Mouse (Mus musculus): ENCODE measurements around the gene Gzmd. TPM values are rescaled to one million over a fixed set of nuclear protein-coding genes. Genes with fewer than 3 reads are reported as not detected.
A peak's percentile ranks its signal among the peaks of the same experiment; 100 is the strongest.
"Not testable (repeated sequence)": the region's sequence is repeated elsewhere in the genome, so short reads cannot be mapped to it uniquely, and the experiment has no call there.

Gene Gzmd
- polyA plus RNA-seq, 1 experiment = not detected

- Histone ChIP-seq H3K27ac (ENCODE audit: control insufficient read depth, insufficient read depth, low read depth, low read length) (no peak overlapping the region), H3K4me1 (ENCODE audit: control insufficient read depth, insufficient read depth, low read length) (no peaks in the 10 kb centered on the region), H3K36me3 (ENCODE audit: control insufficient read depth, insufficient read depth, low read length) (no peaks in the 10 kb centered on the region), H3K27me3 (ENCODE audit: control insufficient read depth, insufficient read depth, low read length) (no peaks in the 10 kb centered on the region), H3K4me3 (ENCODE audit: control insufficient read depth, low read depth, low read length) (no peak overlapping the region)
- TF ChIP-seq CTCF (IDR thresholded peaks at IDR 0.05; ENCODE audit: control insufficient read depth, insufficient read depth, insufficient replicate concordance, low read depth, low read length) (peak; percentile 7; the same call in 1 of the 2 replicates), POLR2A (IDR thresholded peaks at IDR 0.05; ENCODE audit: control insufficient read depth, low read depth, low read length) (no peak)
Observed at GRCm38 (mm10) chr14:56155340-56155739, 22.9 kb upstream of the Gzmd start.

- not testable (repeated sequence) for H3K4me1 ChIP-seq (ENCODE audit: control insufficient read depth, insufficient read depth, low read length); H3K4me3 ChIP-seq (ENCODE audit: control insufficient read depth, low read depth, low read length); H3K36me3 ChIP-seq (ENCODE audit: control insufficient read depth, insufficient read depth, low read length); H3K27ac ChIP-seq (ENCODE audit: control insufficient read depth, insufficient read depth, low read depth, low read length); H3K27me3 ChIP-seq (ENCODE audit: control insufficient read depth, insufficient read depth, low read length)
Observed at GRCm38 (mm10) chr14:56133675-56134074, 1.3 kb upstream of the Gzmd start.

- H3K27ac ChIP-seq (ENCODE audit: control insufficient read depth, insufficient read depth, low read depth, low read length) = no peak overlapping the region
- no peaks in the 10 kb centered on the region for H3K4me1 ChIP-seq (ENCODE audit: control insufficient read depth, insufficient read depth, low read length)
- H3K36me3 ChIP-seq (ENCODE audit: control insufficient read depth, insufficient read depth, low read length) = no peaks in the 10 kb centered on the region
- H3K4me3 ChIP-seq (ENCODE audit: control insufficient read depth, low read depth, low read length) = no peak overlapping the region
- TF ChIP-seq POLR2A (IDR thresholded peaks at IDR 0.05; ENCODE audit: control insufficient read depth, low read depth, low read length) = no peak
- no peak for TF ChIP-seq CTCF (IDR thresholded peaks at IDR 0.05; ENCODE audit: control insufficient read depth, insufficient read depth, insufficient replicate concordance, low read depth, low read length)
- H3K27me3 ChIP-seq (ENCODE audit: control insufficient read depth, insufficient read depth, low read length) = no peaks in the 10 kb centered on the region
Observed at GRCm38 (mm10) chr14:56128341-56128740, 4.1 kb downstream of the Gzmd start.

GRCm38 (mm10) chr14:56123516-56123915, 8.9 kb downstream of the Gzmd start:
- no peak overlapping the region for H3K27ac ChIP-seq (ENCODE audit: control insufficient read depth, insufficient read depth, low read depth, low read length)
- no peak overlapping the region for H3K4me3 ChIP-seq (ENCODE audit: control insufficient read depth, low read depth, low read length)
- H3K4me1 ChIP-seq (ENCODE audit: control insufficient read depth, insufficient read depth, low read length) = no peaks in the 10 kb centered on the region
- H3K36me3 ChIP-seq (ENCODE audit: control insufficient read depth, insufficient read depth, low read length) = no peaks in the 10 kb centered on the region
- no peaks in the 10 kb centered on the region for H3K27me3 ChIP-seq (ENCODE audit: control insufficient read depth, insufficient read depth, low read length)
- TF ChIP-seq POLR2A (IDR thresholded peaks at IDR 0.05; ENCODE audit: control insufficient read depth, low read depth, low read length) (no peak), CTCF (IDR thresholded peaks at IDR 0.05; ENCODE audit: control insufficient read depth, insufficient read depth, insufficient replicate concordance, low read depth, low read length) (no peak)

- no peak for TF ChIP-seq CTCF (IDR thresholded peaks at IDR 0.05; ENCODE audit: control insufficient read depth, insufficient read depth, insufficient replicate concordance, low read depth, low read length)
- no peak for TF ChIP-seq POLR2A (IDR thresholded peaks at IDR 0.05; ENCODE audit: control insufficient read depth, low read depth, low read length)
- Histone ChIP-seq H3K36me3 (ENCODE audit: control insufficient read depth, insufficient read depth, low read length) (no peaks in the 10 kb centered on the region), H3K27me3 (ENCODE audit: control insufficient read depth, insufficient read depth, low read length) (no peaks in the 10 kb centered on the region), H3K4me1 (ENCODE audit: control insufficient read depth, insufficient read depth, low read length) (no peaks in the 10 kb centered on the region), H3K27ac (ENCODE audit: control insufficient read depth, insufficient read depth, low read depth, low read length) (no peak within 1 kb of the TSS), H3K4me3 (ENCODE audit: control insufficient read depth, low read depth, low read length) (no peak within 1 kb of the TSS)
Observed at GRCm38 (mm10) chr14:56120525-56120924, 11.9 kb downstream of the Gzmd start, which contains the start of gene Gzme. Gene Gzme, minus strand, starts transcription at chr14:56120625.

GRCm38 (mm10) chr14:56115531-56116310, 16.7 kb downstream of the Gzmd start:
- H3K4me1 ChIP-seq (ENCODE audit: control insufficient read depth, insufficient read depth, low read length); H3K27ac ChIP-seq (ENCODE audit: control insufficient read depth, insufficient read depth, low read depth, low read length); H3K36me3 ChIP-seq (ENCODE audit: control insufficient read depth, insufficient read depth, low read length); H3K27me3 ChIP-seq (ENCODE audit: control insufficient read depth, insufficient read depth, low read length): not testable (repeated sequence)
- H3K4me3 ChIP-seq (ENCODE audit: control insufficient read depth, low read depth, low read length) = 0 out of 2 replicates have a peak overlapping the region, but pooled peaks have one; percentile 7

GRCm38 (mm10) chr14:56105447-56106180, 26.8 kb downstream of the Gzmd start:
- H3K27ac ChIP-seq (ENCODE audit: control insufficient read depth, insufficient read depth, low read depth, low read length) = no peak overlapping the region
- no peaks in the 10 kb centered on the region for H3K36me3 ChIP-seq (ENCODE audit: control insufficient read depth, insufficient read depth, low read length)
- no peak overlapping the region for H3K4me3 ChIP-seq (ENCODE audit: control insufficient read depth, low read depth, low read length)
- peaks cover 1% of the 10 kb centered on the region; the same call in 1 of the 2 replicates for H3K4me1 ChIP-seq (ENCODE audit: control insufficient read depth, insufficient read depth, low read length)
- H3K27me3 ChIP-seq (ENCODE audit: control insufficient read depth, insufficient read depth, low read length) = no peaks in the 10 kb centered on the region
- TF ChIP-seq CTCF (IDR thresholded peaks at IDR 0.05; ENCODE audit: control insufficient read depth, insufficient read depth, insufficient replicate concordance, low read depth, low read length) (no peak), POLR2A (IDR thresholded peaks at IDR 0.05; ENCODE audit: control insufficient read depth, low read depth, low read length) (no peak)
